Mouse (Mus musculus): ENCODE measurements around the gene Oxct1.

DNA sequence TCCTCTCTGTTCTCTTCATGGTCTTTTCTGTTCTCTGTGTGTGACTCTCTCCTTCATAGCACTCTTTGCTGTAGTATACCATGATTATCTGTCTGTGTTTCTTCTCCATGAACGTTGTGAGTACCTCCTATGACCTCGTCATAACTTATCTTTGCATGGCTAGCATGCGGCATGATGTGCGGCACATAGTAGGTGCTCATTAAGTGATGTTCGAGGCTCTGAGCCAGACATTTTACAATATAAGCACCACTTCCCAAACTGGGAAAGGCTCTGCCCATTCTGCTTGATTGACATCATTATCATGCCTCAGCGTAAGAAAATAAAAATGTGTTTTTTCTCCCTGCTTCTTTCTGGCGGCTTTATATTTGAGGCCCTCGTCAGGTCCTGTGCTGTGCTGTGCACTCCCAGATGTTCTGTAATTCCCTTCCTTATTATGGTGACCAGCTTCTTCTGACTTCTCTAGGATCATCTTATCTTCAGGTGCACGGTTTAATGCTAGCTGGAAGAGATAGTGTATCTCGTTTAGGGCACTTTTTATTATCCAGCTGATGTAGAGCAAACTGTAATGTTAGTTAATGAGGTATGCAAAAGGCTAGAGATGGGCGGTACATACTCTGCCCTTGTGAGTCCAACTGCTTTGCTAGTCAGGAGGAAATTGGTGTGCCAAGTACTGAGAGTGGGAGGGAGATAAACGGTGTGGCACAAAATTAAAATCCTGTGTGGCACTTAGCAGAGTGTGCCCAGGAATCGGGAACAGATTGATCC, 53.4 kb downstream of the Oxct1 start:
- no peak for TF ChIP-seq POLR2A (IDR thresholded peaks at IDR 0.05; ENCODE audit: borderline replicate concordance, insufficient read depth, low read length)
- no peak for TF ChIP-seq CTCF (IDR thresholded peaks at IDR 0.05; ENCODE audit: borderline replicate concordance, insufficient read depth, low read depth, low read length)

Measured in cerebellum, adult 2 months (tissue).